Mouse (Mus musculus) liver, postnatal 0 days (tissue): ENCODE results near the gene Hspb2.

Experiments used
- CTCF ChIP-seq: sonication (generic); IDR thresholded peaks from 2 replicates; pipeline ENCODE4 v1.5.1; 2016; ENCODE audit warnings: antibody characterized with exemption, low read depth
- EP300 ChIP-seq: IDR thresholded peaks from 2 replicates; pipeline ENCODE4 v1.6.1; 2016; ENCODE audit warnings: antibody characterized with exemption, low read depth, mild to moderate bottlenecking

DNA sequence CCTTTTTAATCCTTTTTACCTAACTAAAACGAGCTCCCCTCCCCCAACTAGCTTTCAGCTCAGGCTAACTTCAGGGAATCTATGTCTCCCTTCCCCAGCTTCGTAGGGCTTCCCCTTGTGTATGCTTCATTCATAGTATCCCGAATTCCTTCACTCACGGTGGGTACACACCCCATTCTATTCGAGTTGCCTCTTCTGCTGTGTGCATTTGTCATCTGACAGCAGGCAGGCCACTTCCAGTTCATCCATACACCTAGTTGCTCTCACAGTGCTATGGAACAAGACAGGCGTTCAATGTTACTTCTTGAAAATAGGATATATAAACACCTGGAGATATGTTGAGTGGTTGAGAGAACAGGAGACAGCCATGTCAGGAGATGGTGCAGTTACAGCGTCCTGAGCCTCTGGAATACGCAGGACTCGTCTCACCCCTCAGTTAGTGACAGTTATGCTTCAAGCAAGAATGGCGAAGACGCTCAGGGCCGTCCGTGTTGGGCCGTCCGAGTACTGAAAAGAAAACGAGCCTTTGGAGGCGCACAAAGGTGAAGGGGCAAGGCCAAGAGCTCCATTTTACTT is 15.5 kb upstream of the Hspb2 start:
- TF ChIP-seq CTCF (no peak), EP300 (no peak)
